Mouse (Mus musculus) kidney, postnatal 0 days (tissue): ENCODE measurements around the gene Smoc1. TPM values are rescaled to one million over a fixed set of nuclear protein-coding genes. Genes with fewer than 3 reads are reported as not detected.

Experiments
- ATAC-seq: fragments of 200-750 bp; cut with Nextera tagmentation; replicated peaks from 2 replicates; pipeline ENCODE4 v1.8.0; 2017; ENCODE audit warnings: low read depth, moderate number of reproducible peaks, moderate TSS enrichment, moderate library complexity; ENCODE audit not compliant: low FRiP score
- DNase-seq: peaks from one replicate; pipeline ENCODE4 v3.0.0-alpha.2; 2016; ENCODE audit warnings: low spot score
- H3K27ac ChIP-seq: fragments of 300-500 bp; sonication (generic); 2 replicates; pipeline ENCODE4 v1.5.1; 2014; ENCODE audit warnings: mild to moderate bottlenecking
- H3K27me3 ChIP-seq: fragments of 300-500 bp; sonication (generic); 2 replicates; pipeline ENCODE4 v1.6.1; 2014; ENCODE audit warnings: low read length, mixed read lengths; ENCODE audit not compliant: insufficient read depth
- H3K36me3 ChIP-seq: fragments of 300-500 bp; sonication (generic); 2 replicates; pipeline ENCODE4 v1.6.1; 2014; ENCODE audit warnings: low read length, mixed read lengths; ENCODE audit not compliant: insufficient read depth
- H3K4me1 ChIP-seq: fragments of 300-500 bp; sonication (generic); replicated peaks from 2 replicates; pipeline ENCODE4 v1.6.1; 2014; ENCODE audit warnings: antibody characterized with exemption, low read length, mixed read lengths; ENCODE audit not compliant: insufficient read depth
- H3K4me2 ChIP-seq: fragments of 300-500 bp; sonication (generic); 2 replicates; pipeline ENCODE4 v1.6.1; 2014; ENCODE audit warnings: mild to moderate bottlenecking, low read length, moderate library complexity, mixed read lengths
- H3K4me3 ChIP-seq: fragments of 300-500 bp; sonication (generic); replicated peaks from 2 replicates; pipeline ENCODE4 v1.5.1; 2014; ENCODE audit warnings: low read depth, low read length
- H3K9ac ChIP-seq: fragments of 300-500 bp; sonication (generic); 2 replicates; pipeline ENCODE4 v1.6.1; 2014; ENCODE audit warnings: low read depth, low read length
- H3K9me3 ChIP-seq: fragments of 300-500 bp; sonication (generic); replicated peaks from 2 replicates; pipeline ENCODE4 v1.6.1; 2016; ENCODE audit warnings: low read length, inconsistent platforms, mixed read lengths
- CTCF ChIP-seq: IDR thresholded peaks from 2 replicates; pipeline ENCODE4 v1.5.1; 2016; ENCODE audit warnings: antibody characterized with exemption, low read depth, mild to moderate bottlenecking, moderate library complexity
- WGBS: fragments of 180-500 bp; shearing (Covaris S2); extraction: QIAGEN DNeasy Blood & Tissue Kit; methylation state at CpG from one replicate; pipeline ENCODE4 v1.1.7; 2014; 5-methylcytosine and 5-hydroxymethylcytosine counted together
- polyA plus RNA-seq: library from polyadenylated mRNA; unstranded; fragments of >200 nt; fragmentation: Nextera tagmentation; extraction: Ambion mirVana; gene quantifications from 2 replicates; pipeline ENCODE4 v1.2.1, GENCODE M21; 2015

Smoc1 gene
- polyA plus RNA-seq, 1 experiment from 2014 or later = 0.72 TPM

DNA sequence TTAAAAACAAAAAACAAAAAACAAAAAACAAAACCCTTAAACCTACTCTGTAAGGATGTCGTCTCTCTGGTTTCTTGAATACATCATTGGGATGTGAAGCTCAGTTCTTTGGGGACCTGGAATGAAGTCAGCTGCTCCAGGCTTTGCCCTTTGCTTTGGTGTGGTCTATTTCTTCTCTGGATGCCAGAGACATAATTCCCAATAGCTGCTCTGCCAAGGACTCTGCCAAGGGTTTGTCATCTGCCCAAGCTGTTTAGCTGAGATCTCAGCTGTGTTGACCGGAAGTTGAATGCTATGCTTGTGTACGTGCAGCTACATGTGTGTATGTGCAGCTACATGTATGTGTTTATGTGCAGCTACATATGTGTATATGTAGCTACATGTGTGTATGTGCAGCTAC lies 83.4 kb downstream of the Smoc1 start:
- no peak for ATAC-seq
- Histone ChIP-seq H3K4me1 (no peaks in the 10 kb centered on the region), H3K4me3 (no peak overlapping the region), H3K4me2 (no peak overlapping the region), H3K36me3 (no peaks in the 10 kb centered on the region), H3K9ac (no peak overlapping the region), H3K27ac (no peak overlapping the region), H3K9me3 (no peaks in the 10 kb centered on the region), H3K27me3 (no peaks in the 10 kb centered on the region)
- no peak for DNase-seq
- no peak for TF ChIP-seq CTCF
- WGBS = 91% methylated on average over 3 of the region's 3 CpGs

DNA sequence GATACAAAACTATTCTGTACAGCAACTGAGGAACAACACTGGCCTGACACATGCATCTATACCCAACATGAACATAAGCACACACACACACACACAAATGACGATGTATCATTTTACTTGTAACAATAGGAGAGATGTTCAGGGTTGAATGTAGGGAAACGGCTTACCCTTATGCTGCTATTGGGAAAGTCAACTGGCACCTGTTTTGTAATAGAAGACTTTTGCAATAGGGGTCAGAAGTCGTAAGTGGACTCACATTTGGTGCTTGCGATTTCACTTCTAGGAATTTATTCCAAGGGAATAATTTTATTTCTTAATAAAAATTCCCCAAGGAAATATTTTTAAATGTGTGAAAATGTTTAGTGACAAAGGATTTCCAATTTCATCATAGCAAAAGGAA lies 85.7 kb downstream of the Smoc1 start:
- Histone ChIP-seq H3K4me2 (no peak overlapping the region), H3K36me3 (no peaks in the 10 kb centered on the region), H3K4me1 (no peaks in the 10 kb centered on the region), H3K9ac (no peak overlapping the region), H3K27me3 (no peaks in the 10 kb centered on the region), H3K9me3 (no peaks in the 10 kb centered on the region), H3K27ac (no peak overlapping the region), H3K4me3 (no peak overlapping the region)
- ATAC-seq (no peak), DNase-seq (no peak)
- no peak for TF ChIP-seq CTCF
- WGBS = 94% methylated on average over 4 of the region's 4 CpGs

DNA sequence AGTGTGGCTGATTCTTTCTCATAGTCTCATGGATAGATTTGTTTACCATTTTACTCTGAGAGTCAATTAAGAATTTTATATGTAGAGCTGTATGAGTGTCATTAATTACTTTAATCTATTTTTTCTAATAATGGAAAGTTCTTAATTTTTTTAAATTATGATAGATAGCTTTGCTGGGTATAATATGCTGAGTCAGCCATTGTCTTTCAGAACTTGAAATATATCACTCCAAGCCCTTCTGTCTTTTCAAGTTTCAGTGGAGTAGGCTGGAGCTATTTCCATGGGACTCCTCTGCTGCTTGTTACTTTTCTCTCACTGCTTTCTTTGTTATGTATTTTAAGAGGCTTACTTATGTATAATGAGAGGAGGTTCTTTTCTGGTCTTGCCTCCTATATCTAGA lies 93.7 kb downstream of the Smoc1 start:
- H3K4me2 ChIP-seq = no peak overlapping the region
- no peaks in the 10 kb centered on the region for H3K27me3 ChIP-seq
- no peak for TF ChIP-seq CTCF
- DNase-seq = no peak
- H3K9me3 ChIP-seq = no peaks in the 10 kb centered on the region
- ATAC-seq = no peak
- H3K9ac ChIP-seq = no peak overlapping the region
- no peaks in the 10 kb centered on the region for H3K36me3 ChIP-seq
- H3K4me3 ChIP-seq = no peak overlapping the region
- H3K27ac ChIP-seq = no peak overlapping the region
- H3K4me1 ChIP-seq = no peaks in the 10 kb centered on the region

DNA sequence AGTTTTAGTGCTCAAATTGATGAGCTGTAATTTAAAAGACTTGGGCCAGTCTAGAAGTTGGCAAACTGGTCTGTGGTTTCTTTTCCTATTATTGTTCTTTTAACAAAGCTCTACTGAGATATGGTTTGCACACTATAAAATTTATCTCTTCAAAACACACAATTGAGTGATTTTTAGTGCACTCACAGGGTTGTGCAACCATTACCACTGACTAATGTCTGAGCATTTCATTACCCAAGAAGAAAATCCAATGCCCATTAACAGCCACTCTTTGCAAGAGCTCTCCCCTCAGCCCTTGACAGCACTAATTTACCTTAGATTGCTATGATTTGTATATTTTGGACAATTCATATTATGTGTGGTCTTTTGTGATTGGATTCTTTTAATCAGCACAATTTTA lies 97.2 kb downstream of the Smoc1 start:
- DNase-seq (no peak), ATAC-seq (no peak)
- Histone ChIP-seq H3K9me3 (no peaks in the 10 kb centered on the region), H3K27me3 (no peaks in the 10 kb centered on the region), H3K4me3 (no peak overlapping the region), H3K4me2 (no peak overlapping the region), H3K27ac (no peak overlapping the region), H3K9ac (no peak overlapping the region), H3K4me1 (no peaks in the 10 kb centered on the region), H3K36me3 (no peaks in the 10 kb centered on the region)
- no peak for TF ChIP-seq CTCF

DNA sequence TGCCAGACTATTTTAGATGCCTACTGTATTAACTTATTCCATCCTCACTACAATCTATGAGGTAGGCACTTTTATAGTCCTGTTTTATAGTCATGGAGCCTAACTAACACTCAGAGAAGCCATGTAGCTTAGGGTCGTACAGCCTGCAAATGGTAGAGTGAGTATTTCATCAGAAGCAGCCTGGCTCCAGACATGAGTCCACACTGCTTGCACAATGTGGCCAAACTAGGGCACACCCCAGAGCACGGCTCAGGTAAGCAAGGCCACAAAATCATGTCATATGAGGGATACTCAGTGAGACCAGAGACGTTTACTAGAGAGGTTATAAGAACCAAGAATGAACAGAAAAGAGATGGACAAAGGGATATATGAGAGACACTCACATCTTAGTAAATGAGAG lies 100.2 kb downstream of the Smoc1 start:
- H3K36me3 ChIP-seq = no peaks in the 10 kb centered on the region
- no peak for ATAC-seq
- H3K4me3 ChIP-seq = no peak overlapping the region
- TF ChIP-seq CTCF = no peak
- no peaks in the 10 kb centered on the region for H3K27me3 ChIP-seq
- H3K9ac ChIP-seq = no peak overlapping the region
- no peak overlapping the region for H3K4me2 ChIP-seq
- no peak overlapping the region for H3K27ac ChIP-seq
- DNase-seq = no peak
- 88% methylated on average over 3 of the region's 3 CpGs for WGBS
- no peaks in the 10 kb centered on the region for H3K4me1 ChIP-seq
- H3K9me3 ChIP-seq = no peaks in the 10 kb centered on the region

DNA sequence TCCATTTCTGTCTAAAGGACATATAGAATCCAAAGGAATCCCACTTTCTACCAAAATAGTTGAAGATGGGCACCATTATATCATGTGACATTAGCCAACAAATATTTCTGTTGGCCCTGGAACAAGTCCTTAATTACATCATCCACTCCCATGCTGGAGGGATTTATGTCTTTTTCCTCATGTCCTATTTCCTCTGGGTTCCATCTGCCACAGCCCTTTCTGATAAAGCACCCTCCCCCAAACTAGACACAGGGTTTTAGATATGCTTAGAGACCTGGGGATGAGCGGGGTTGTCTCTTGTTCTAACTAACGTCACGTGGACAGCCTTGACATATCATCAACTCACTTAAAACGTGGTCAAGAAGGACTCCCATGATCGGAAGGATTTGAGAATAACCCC lies 102.1 kb downstream of the Smoc1 start:
- no peak for TF ChIP-seq CTCF
- no peak overlapping the region for H3K4me2 ChIP-seq
- ATAC-seq (no peak), DNase-seq (no peak)
- no peaks in the 10 kb centered on the region for H3K36me3 ChIP-seq
- no peaks in the 10 kb centered on the region for H3K4me1 ChIP-seq
- H3K27me3 ChIP-seq = no peaks in the 10 kb centered on the region
- H3K9me3 ChIP-seq = no peaks in the 10 kb centered on the region
- no peak overlapping the region for H3K27ac ChIP-seq
- H3K4me3 ChIP-seq = no peak overlapping the region
- 81% methylated on average over 5 of the region's 5 CpGs for WGBS
- H3K9ac ChIP-seq = no peak overlapping the region

DNA sequence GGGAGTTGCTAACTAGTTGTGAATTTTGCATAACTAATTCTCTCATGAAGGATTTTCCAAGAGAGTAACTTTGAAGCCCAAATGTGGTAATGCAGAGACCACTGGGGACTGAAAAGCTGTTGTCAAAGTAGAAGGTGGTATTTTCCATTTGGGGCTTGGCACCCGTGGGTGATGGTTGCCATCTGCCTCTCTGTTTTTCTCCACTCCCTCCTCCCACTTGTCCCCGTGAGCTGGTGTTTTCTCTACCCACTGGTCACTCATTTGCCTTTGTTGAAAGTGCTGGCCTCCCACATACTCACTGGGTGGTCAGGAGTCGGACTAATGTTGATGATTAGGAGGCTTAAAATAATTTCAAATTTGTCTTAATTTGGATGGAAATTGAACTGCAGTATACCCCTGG lies 104.1 kb downstream of the Smoc1 start:
- TF ChIP-seq CTCF = no peak
- no peak overlapping the region for H3K9ac ChIP-seq
- DNase-seq (no peak), ATAC-seq (no peak)
- H3K4me2 ChIP-seq = no peak overlapping the region
- no peaks in the 10 kb centered on the region for H3K36me3 ChIP-seq
- 19% methylated on average over 3 of the region's 3 CpGs for WGBS
- H3K9me3 ChIP-seq = no peaks in the 10 kb centered on the region
- H3K27ac ChIP-seq = no peak overlapping the region
- H3K4me3 ChIP-seq = no peak overlapping the region
- no peaks in the 10 kb centered on the region for H3K27me3 ChIP-seq
- no peaks in the 10 kb centered on the region for H3K4me1 ChIP-seq
